Mouse (Mus musculus): ENCODE results near the gene Map4k1. TPM values are rescaled to one million over a fixed set of nuclear protein-coding genes. Genes with fewer than 3 reads are reported as not detected.

Gene Map4k1
- polyA plus RNA-seq, 1 experiment from 2014 or later: 10.0 TPM

- ATAC-seq: no peak
- no peak overlapping the region for H3K4me3 ChIP-seq (replicated peaks; ENCODE audit: low read length)
- no peak overlapping the region for H3K9ac ChIP-seq (replicated peaks; ENCODE audit: low read depth, low read length)
- H3K36me3 ChIP-seq (ENCODE audit: control insufficient read depth, insufficient read depth): no peaks in the 10 kb centered on the region
- H3K4me2 ChIP-seq (ENCODE audit: low read length): no peak overlapping the region
- H3K4me1 ChIP-seq (replicated peaks; ENCODE audit: control insufficient read depth, insufficient read depth, low read length): no peaks in the 10 kb centered on the region
- no peaks in the 10 kb centered on the region for H3K9me3 ChIP-seq (ENCODE audit: control insufficient read depth, low read length)
- no peaks in the 10 kb centered on the region for H3K27me3 ChIP-seq (replicated peaks; ENCODE audit: control insufficient read depth, insufficient read depth, low read length)
- WGBS: 80% methylated on average over 9 of the region's 9 CpGs
- H3K27ac ChIP-seq (ENCODE audit: low read length): no peak overlapping the region
Measured at GRCm38 (mm10) chr7:29008714-29009113, 26.9 kb downstream of the Map4k1 start.

GRCm38 (mm10) chr7:29014984-29015383 lies 33.1 kb downstream of the Map4k1 start:
- Histone ChIP-seq H3K9ac (replicated peaks; ENCODE audit: low read depth, low read length) (no peak overlapping the region), H3K27me3 (replicated peaks; ENCODE audit: control insufficient read depth, insufficient read depth, low read length) (peaks cover 20% of the 10 kb centered on the region), H3K27ac (ENCODE audit: low read length) (no peak overlapping the region), H3K36me3 (ENCODE audit: control insufficient read depth, insufficient read depth) (no peaks in the 10 kb centered on the region), H3K4me3 (replicated peaks; ENCODE audit: low read length) (no peak overlapping the region), H3K4me2 (ENCODE audit: low read length) (no peak overlapping the region), H3K4me1 (replicated peaks; ENCODE audit: control insufficient read depth, insufficient read depth, low read length) (peaks cover 8% of the 10 kb centered on the region), H3K9me3 (ENCODE audit: control insufficient read depth, low read length) (no peaks in the 10 kb centered on the region)
- 94% methylated on average over 1 of the region's 1 CpGs for WGBS
- no peak for ATAC-seq

- peaks cover 31% of the 10 kb centered on the region for H3K27me3 ChIP-seq (replicated peaks; ENCODE audit: control insufficient read depth, insufficient read depth, low read length)
- no peak overlapping the region for H3K4me3 ChIP-seq (replicated peaks; ENCODE audit: low read length)
- WGBS: 88% methylated on average over 7 of the region's 7 CpGs
- H3K4me2 ChIP-seq (ENCODE audit: low read length): no peak overlapping the region
- no peaks in the 10 kb centered on the region for H3K36me3 ChIP-seq (ENCODE audit: control insufficient read depth, insufficient read depth)
- H3K9ac ChIP-seq (replicated peaks; ENCODE audit: low read depth, low read length): no peak overlapping the region
- no peak overlapping the region for H3K27ac ChIP-seq (ENCODE audit: low read length)
- no peak for ATAC-seq
- no peaks in the 10 kb centered on the region for H3K9me3 ChIP-seq (ENCODE audit: control insufficient read depth, low read length)
- peaks cover 8% of the 10 kb centered on the region for H3K4me1 ChIP-seq (replicated peaks; ENCODE audit: control insufficient read depth, insufficient read depth, low read length)
Measured at GRCm38 (mm10) chr7:29016440-29016839, 34.6 kb downstream of the Map4k1 start.

GRCm38 (mm10) chr7:29017222-29017621 lies 35.4 kb downstream of the Map4k1 start:
- Histone ChIP-seq H3K4me2 (ENCODE audit: low read length) (no peak overlapping the region), H3K9me3 (ENCODE audit: control insufficient read depth, low read length) (no peaks in the 10 kb centered on the region), H3K36me3 (ENCODE audit: control insufficient read depth, insufficient read depth) (no peaks in the 10 kb centered on the region), H3K27ac (ENCODE audit: low read length) (no peak overlapping the region), H3K4me3 (replicated peaks; ENCODE audit: low read length) (no peak overlapping the region), H3K9ac (replicated peaks; ENCODE audit: low read depth, low read length) (no peak overlapping the region), H3K27me3 (replicated peaks; ENCODE audit: control insufficient read depth, insufficient read depth, low read length) (peaks cover 31% of the 10 kb centered on the region), H3K4me1 (replicated peaks; ENCODE audit: control insufficient read depth, insufficient read depth, low read length) (peaks cover 8% of the 10 kb centered on the region)
- ATAC-seq: no peak
- 86% methylated on average over 7 of the region's 7 CpGs for WGBS

- H3K9ac ChIP-seq (replicated peaks; ENCODE audit: low read depth, low read length): peak overlapping the region; percentile 55
- no peak for ATAC-seq
- no peaks in the 10 kb centered on the region for H3K9me3 ChIP-seq (ENCODE audit: control insufficient read depth, low read length)
- H3K4me3 ChIP-seq (replicated peaks; ENCODE audit: low read length): peak overlapping the region; percentile 43
- H3K36me3 ChIP-seq (ENCODE audit: control insufficient read depth, insufficient read depth): no peaks in the 10 kb centered on the region
- H3K27me3 ChIP-seq (replicated peaks; ENCODE audit: control insufficient read depth, insufficient read depth, low read length): peaks cover 31% of the 10 kb centered on the region
- no peak overlapping the region for H3K27ac ChIP-seq (ENCODE audit: low read length)
- H3K4me1 ChIP-seq (replicated peaks; ENCODE audit: control insufficient read depth, insufficient read depth, low read length): peaks cover 8% of the 10 kb centered on the region
- WGBS: 4% methylated on average over 77 of the region's 88 CpGs
- peak overlapping the region; percentile 60 for H3K4me2 ChIP-seq (ENCODE audit: low read length)
Measured at GRCm38 (mm10) chr7:29019447-29020220, 37.8 kb downstream of the Map4k1 start.

GRCm38 (mm10) chr7:29022479-29022878 lies 40.6 kb downstream of the Map4k1 start:
- no peak overlapping the region for H3K4me3 ChIP-seq (replicated peaks; ENCODE audit: low read length)
- peaks cover 31% of the 10 kb centered on the region for H3K27me3 ChIP-seq (replicated peaks; ENCODE audit: control insufficient read depth, insufficient read depth, low read length)
- H3K4me2 ChIP-seq (ENCODE audit: low read length): no peak overlapping the region
- no peak overlapping the region for H3K9ac ChIP-seq (replicated peaks; ENCODE audit: low read depth, low read length)
- no peak overlapping the region for H3K27ac ChIP-seq (ENCODE audit: low read length)
- no peaks in the 10 kb centered on the region for H3K36me3 ChIP-seq (ENCODE audit: control insufficient read depth, insufficient read depth)
- H3K4me1 ChIP-seq (replicated peaks; ENCODE audit: control insufficient read depth, insufficient read depth, low read length): peaks cover 8% of the 10 kb centered on the region
- 90% methylated on average over 8 of the region's 8 CpGs for whole genome bisulfite sequencing
- no peaks in the 10 kb centered on the region for H3K9me3 ChIP-seq (ENCODE audit: control insufficient read depth, low read length)
- no peak for ATAC-seq

- ATAC-seq: no peak
- 90% methylated on average over 8 of the region's 8 CpGs for WGBS
- Histone ChIP-seq H3K27me3 (replicated peaks; ENCODE audit: control insufficient read depth, insufficient read depth, low read length) (peaks cover 22% of the 10 kb centered on the region), H3K4me2 (ENCODE audit: low read length) (no peak overlapping the region), H3K4me3 (replicated peaks; ENCODE audit: low read length) (no peak overlapping the region), H3K27ac (ENCODE audit: low read length) (no peak overlapping the region), H3K4me1 (replicated peaks; ENCODE audit: control insufficient read depth, insufficient read depth, low read length) (peaks cover 8% of the 10 kb centered on the region), H3K36me3 (ENCODE audit: control insufficient read depth, insufficient read depth) (no peaks in the 10 kb centered on the region), H3K9ac (replicated peaks; ENCODE audit: low read depth, low read length) (no peak overlapping the region), H3K9me3 (ENCODE audit: control insufficient read depth, low read length) (no peaks in the 10 kb centered on the region)
Measured at GRCm38 (mm10) chr7:29023514-29023913, 41.7 kb downstream of the Map4k1 start.

GRCm38 (mm10) chr7:29025566-29025965 lies 43.7 kb downstream of the Map4k1 start:
- H3K4me1 ChIP-seq (replicated peaks; ENCODE audit: control insufficient read depth, insufficient read depth, low read length): no peaks in the 10 kb centered on the region
- 80% methylated on average over 7 of the region's 7 CpGs for WGBS
- ATAC-seq: no peak
- H3K27me3 ChIP-seq (replicated peaks; ENCODE audit: control insufficient read depth, insufficient read depth, low read length): peaks cover 5% of the 10 kb centered on the region
- H3K9me3 ChIP-seq (ENCODE audit: control insufficient read depth, low read length): no peaks in the 10 kb centered on the region
- no peaks in the 10 kb centered on the region for H3K36me3 ChIP-seq (ENCODE audit: control insufficient read depth, insufficient read depth)
- H3K9ac ChIP-seq (replicated peaks; ENCODE audit: low read depth, low read length): no peak overlapping the region
- H3K4me3 ChIP-seq (replicated peaks; ENCODE audit: low read length): no peak overlapping the region
- H3K4me2 ChIP-seq (ENCODE audit: low read length): no peak overlapping the region
- H3K27ac ChIP-seq (ENCODE audit: low read length): no peak overlapping the region

GRCm38 (mm10) chr7:29026195-29026594 lies 44.3 kb downstream of the Map4k1 start:
- ATAC-seq: no peak
- no peak overlapping the region for H3K4me2 ChIP-seq (ENCODE audit: low read length)
- H3K4me1 ChIP-seq (replicated peaks; ENCODE audit: control insufficient read depth, insufficient read depth, low read length): no peaks in the 10 kb centered on the region
- no peak overlapping the region for H3K4me3 ChIP-seq (replicated peaks; ENCODE audit: low read length)
- WGBS: 87% methylated on average over 5 of the region's 5 CpGs
- H3K36me3 ChIP-seq (ENCODE audit: control insufficient read depth, insufficient read depth): no peaks in the 10 kb centered on the region
- no peak overlapping the region for H3K27ac ChIP-seq (ENCODE audit: low read length)
- H3K9me3 ChIP-seq (ENCODE audit: control insufficient read depth, low read length): no peaks in the 10 kb centered on the region
- H3K9ac ChIP-seq (replicated peaks; ENCODE audit: low read depth, low read length): no peak overlapping the region
- H3K27me3 ChIP-seq (replicated peaks; ENCODE audit: control insufficient read depth, insufficient read depth, low read length): no peaks in the 10 kb centered on the region
